Mouse (Mus musculus) neural tube, embryonic 14.5 days (tissue): ENCODE results near the gene Gm20671. TPM values are rescaled to one million over a fixed set of nuclear protein-coding genes. Genes with fewer than 3 reads are reported as not detected.
A peak's percentile ranks its signal among the peaks of the same experiment; 100 is the strongest.
"Not testable (repeated sequence)": the region's sequence is repeated elsewhere in the genome, so short reads cannot be mapped to it uniquely, and the experiment has no call there.

Experiments used
- ATAC-seq: fragments of 200-750 bp; cut with Nextera tagmentation; 2 replicates; pipeline ENCODE4 v1.8.0; 2017; ENCODE audit warnings: low read depth, mild to moderate bottlenecking, moderate TSS enrichment, moderate library complexity
- H3K27ac ChIP-seq: fragments of 300-500 bp; sonication (generic); 2 replicates; pipeline ENCODE4 v1.5.1; 2014; ENCODE audit warnings: low read depth, mild to moderate bottlenecking, control low read depth, low read length, moderate library complexity, mixed read lengths
- H3K27me3 ChIP-seq: fragments of 300-500 bp; sonication (generic); 2 replicates; pipeline ENCODE4 v1.6.1; 2014; ENCODE audit warnings: low read length; ENCODE audit not compliant: control insufficient read depth, insufficient read depth
- H3K36me3 ChIP-seq: fragments of 300-500 bp; sonication (generic); 2 replicates; pipeline ENCODE4 v1.6.1; 2014; ENCODE audit warnings: low read length, mixed read lengths; ENCODE audit not compliant: control insufficient read depth, insufficient read depth
- H3K4me1 ChIP-seq: fragments of 300-500 bp; sonication (generic); 2 replicates; pipeline ENCODE4 v1.6.1; 2014; ENCODE audit warnings: low read length; ENCODE audit not compliant: control insufficient read depth, insufficient read depth
- H3K4me2 ChIP-seq: fragments of 300-500 bp; sonication (generic); 2 replicates; pipeline ENCODE4 v1.6.1; 2014; ENCODE audit warnings: mild to moderate bottlenecking, low read depth, low read length, control low read depth
- H3K4me3 ChIP-seq: fragments of 300-500 bp; sonication (generic); 2 replicates; pipeline ENCODE4 v1.5.1; 2014; ENCODE audit warnings: low read depth, low read length, control low read depth, mixed read lengths
- H3K9ac ChIP-seq: fragments of 300-500 bp; sonication (generic); replicated peaks from 2 replicates; pipeline ENCODE4 v1.6.1; 2014; ENCODE audit warnings: low read depth, mild to moderate bottlenecking, control low read depth, low read length, mixed read lengths
- H3K9me3 ChIP-seq: fragments of 300-500 bp; sonication (generic); 2 replicates; pipeline ENCODE4 v1.6.1; 2016; ENCODE audit warnings: low read length; ENCODE audit not compliant: control insufficient read depth
- whole genome bisulfite sequencing: fragments of 180-500 bp; shearing (Covaris S2); extraction: QIAGEN DNeasy Blood & Tissue Kit; methylation state at CpG from one replicate; pipeline ENCODE4 v1.1.7; 2014; 5-methylcytosine and 5-hydroxymethylcytosine counted together
- polyA plus RNA-seq: library from polyadenylated mRNA; unstranded; fragments of >200 nt; fragmentation: Nextera tagmentation; extraction: Ambion mirVana; gene quantifications from 2 replicates; pipeline ENCODE4 v1.2.1, GENCODE M21; 2014

The Gm20671 gene
- polyA plus RNA-seq, 1 experiment from 2014 or later = not detected

DNA sequence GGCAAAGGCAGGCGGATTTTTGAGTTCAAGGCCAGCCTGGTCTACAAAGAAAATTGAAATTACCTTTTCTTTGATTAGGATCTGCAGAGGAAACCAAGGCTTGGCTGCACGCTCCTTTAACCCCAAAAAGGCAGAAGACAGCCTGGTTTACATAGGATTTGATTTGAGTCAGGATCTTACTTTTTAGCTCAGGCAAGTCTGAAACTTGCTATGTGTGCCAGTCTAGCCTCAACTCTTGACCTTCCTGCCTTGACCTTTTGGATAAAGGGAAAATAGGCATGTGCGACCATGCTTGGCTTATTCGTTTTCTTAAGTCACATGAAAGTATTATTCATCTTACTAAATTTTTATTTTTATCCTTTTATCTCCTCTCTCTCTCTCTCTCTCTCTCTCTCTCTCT, 27.9 kb upstream of the Gm20671 start:
- H3K9me3 ChIP-seq = no peaks in the 10 kb centered on the region
- no peak overlapping the region for H3K9ac ChIP-seq
- no peak for ATAC-seq
- no peak overlapping the region; the same call in 1 of the 2 replicates for H3K27ac ChIP-seq
- no peaks in the 10 kb centered on the region for H3K27me3 ChIP-seq
- 95% methylated on average over 4 of the region's 4 CpGs for WGBS
- peaks cover 19% of the 10 kb centered on the region for H3K4me1 ChIP-seq
- no peak overlapping the region for H3K4me3 ChIP-seq
- H3K4me2 ChIP-seq = no peak overlapping the region
- no peaks in the 10 kb centered on the region for H3K36me3 ChIP-seq

DNA sequence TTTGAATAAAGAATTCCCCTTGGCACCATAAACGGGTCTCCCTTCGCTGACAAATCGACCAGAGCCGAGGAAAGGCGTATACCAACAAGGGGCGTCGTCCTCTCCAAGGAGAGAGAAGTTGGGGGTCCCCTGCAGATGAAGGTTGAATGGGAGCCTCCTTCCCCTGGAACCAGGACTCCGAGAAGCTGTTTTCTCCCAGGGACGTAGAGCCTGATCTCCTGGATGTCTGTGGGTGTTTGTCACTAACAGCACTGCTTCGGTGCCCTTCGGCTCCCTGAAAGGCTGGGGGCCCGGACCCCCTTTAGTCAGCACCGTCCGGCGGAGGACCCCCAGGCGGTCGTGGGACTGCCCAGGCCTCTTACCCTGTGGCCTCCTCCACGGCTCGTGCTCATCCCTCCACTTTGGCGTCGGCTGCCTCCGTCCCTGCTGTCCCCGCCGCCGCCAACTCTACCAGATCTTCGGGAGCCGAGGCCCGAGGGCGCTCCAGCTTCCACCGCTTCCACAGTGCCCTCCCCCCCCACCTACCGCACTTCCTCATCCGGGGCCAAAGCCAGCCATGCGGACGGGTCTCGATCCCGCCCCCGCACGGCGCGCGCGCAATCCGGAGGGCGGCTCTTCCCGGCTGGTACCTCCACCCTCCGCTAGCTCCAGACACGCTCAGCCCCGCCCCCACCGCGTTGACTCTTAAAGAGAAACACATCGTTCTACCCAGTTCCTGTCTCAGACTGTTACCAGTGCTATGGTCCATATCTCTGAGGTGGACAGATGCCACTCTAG, 27.0 kb upstream of the Gm20671 start, which contains the start of gene Prr14l:
TSS of gene Prr14l (minus strand) at position 526 of the 777 bp plus-strand sequence.
- no peaks in the 10 kb centered on the region for H3K36me3 ChIP-seq
- under 1% methylated on average over 50 of the region's 51 CpGs for WGBS
- peak within 1 kb of the TSS; percentile 83 for H3K4me2 ChIP-seq
- H3K9ac ChIP-seq = peak within 1 kb of the TSS; percentile 95
- peak within 1 kb of the TSS; percentile 80 for H3K27ac ChIP-seq
- peak within 1 kb of the TSS; percentile 88 for H3K4me3 ChIP-seq
- peak; percentile 97 for ATAC-seq
- H3K4me1 ChIP-seq = peaks cover 19% of the 10 kb centered on the region
- no peaks in the 10 kb centered on the region for H3K27me3 ChIP-seq
- no peaks in the 10 kb centered on the region for H3K9me3 ChIP-seq

DNA sequence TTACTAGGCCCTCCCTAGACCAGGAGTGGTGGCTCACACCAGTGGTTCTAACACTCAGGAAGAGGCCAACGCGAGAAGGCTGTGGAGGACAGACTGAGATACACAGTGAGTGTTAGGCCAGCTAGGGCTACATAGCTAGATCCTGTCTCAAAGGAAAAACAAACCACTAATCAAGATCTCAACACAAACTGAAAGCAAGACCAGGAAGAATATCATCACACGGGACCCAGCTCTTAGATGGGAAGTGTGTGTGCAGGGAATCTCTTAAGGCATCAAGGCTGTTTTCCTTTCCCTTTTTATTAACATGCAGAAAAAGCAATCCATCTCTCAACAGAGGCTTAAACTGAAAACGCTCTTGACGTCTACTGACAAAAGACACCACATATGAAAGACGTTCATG, 25.1 kb upstream of the Gm20671 start:
- Histone ChIP-seq H3K9me3 (no peaks in the 10 kb centered on the region), H3K27ac (no peak overlapping the region), H3K27me3 (no peaks in the 10 kb centered on the region), H3K4me2 (peak overlapping the region; percentile 83; the same call in 1 of the 2 replicates), H3K36me3 (no peaks in the 10 kb centered on the region), H3K4me1 (peaks cover 19% of the 10 kb centered on the region), H3K9ac (no peak overlapping the region), H3K4me3 (no peak overlapping the region)
- WGBS = 70% methylated on average over 6 of the region's 6 CpGs
- no peak for ATAC-seq

DNA sequence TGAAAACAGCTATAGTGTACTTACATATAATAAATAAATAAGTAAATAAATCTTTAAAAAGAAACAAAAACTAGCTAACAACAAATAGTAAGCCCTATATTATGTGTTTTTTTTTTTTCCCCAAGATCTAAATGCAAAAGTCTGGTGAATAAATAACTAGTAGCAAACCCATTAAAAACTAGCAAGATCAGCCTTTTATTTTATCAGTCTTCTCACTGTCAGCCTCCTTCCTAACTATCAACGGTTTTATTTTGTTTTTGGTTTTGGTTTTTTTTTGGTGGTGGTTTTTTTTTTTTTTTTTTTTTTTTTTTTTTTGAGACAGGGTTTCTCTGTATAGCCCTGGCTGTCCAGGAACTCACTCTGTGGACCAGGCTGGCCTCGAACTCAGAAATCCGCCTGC, 22.7 kb upstream of the Gm20671 start:
- H3K4me1 ChIP-seq = peaks cover 19% of the 10 kb centered on the region
- WGBS = 100% methylated on average over 3 of the region's 3 CpGs
- not testable (repeated sequence) for H3K9ac ChIP-seq, H3K4me2 ChIP-seq, H3K36me3 ChIP-seq, H3K27me3 ChIP-seq, ATAC-seq, H3K9me3 ChIP-seq, H3K27ac ChIP-seq, H3K4me3 ChIP-seq

DNA sequence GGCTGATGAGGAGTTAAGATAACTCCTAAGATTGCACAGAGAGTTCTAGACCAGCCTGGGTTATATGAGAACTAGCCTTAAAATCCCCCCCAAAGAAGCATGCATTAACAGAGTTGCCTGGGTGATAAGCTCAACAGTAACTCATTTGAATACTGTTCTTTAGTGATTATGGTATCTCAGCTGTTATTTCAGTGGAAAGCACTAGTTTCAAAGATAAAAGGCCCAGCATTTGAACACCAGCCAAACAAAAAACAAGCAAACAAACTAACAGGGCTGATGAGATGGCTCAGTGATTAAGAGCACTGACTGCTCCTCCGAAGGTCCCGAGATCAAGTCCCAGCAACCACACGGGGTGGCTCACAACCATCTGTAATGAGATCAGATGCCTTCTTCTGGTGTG, 22.3 kb upstream of the Gm20671 start:
- Histone ChIP-seq H3K4me2 (no peak overlapping the region), H3K27me3 (no peaks in the 10 kb centered on the region), H3K36me3 (0 out of 2 replicates have a peak, but pooled peaks cover 2% of the 10 kb centered on the region), H3K27ac (no peak overlapping the region), H3K4me1 (peaks cover 19% of the 10 kb centered on the region), H3K4me3 (no peak overlapping the region), H3K9ac (no peak overlapping the region), H3K9me3 (no peaks in the 10 kb centered on the region)
- 95% methylated on average over 3 of the region's 3 CpGs for WGBS
- no peak for ATAC-seq

DNA sequence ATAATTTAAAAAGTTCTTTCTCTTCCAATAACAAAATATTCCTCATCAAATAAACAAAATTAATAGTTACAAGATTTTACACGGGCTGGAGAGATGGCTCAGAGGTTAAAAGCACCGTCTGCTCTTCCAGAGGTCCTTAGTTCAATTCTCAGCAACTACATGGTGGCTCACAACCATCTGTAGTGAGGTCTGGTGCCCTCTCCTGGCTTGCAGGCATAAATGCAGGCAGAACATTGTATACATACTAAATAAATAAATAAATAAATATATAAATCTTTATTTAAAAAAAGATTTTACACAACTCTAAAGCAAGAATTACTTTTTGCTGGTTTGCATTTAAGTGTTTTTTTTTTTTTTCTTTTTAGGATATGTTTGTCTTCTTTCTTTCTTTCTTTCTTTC, 13.1 kb upstream of the Gm20671 start:
- no peaks in the 10 kb centered on the region for H3K27me3 ChIP-seq
- H3K27ac ChIP-seq = no peak overlapping the region
- H3K36me3 ChIP-seq = peaks cover 42% of the 10 kb centered on the region
- H3K4me2 ChIP-seq = no peak overlapping the region
- H3K9me3 ChIP-seq = no peaks in the 10 kb centered on the region
- no peak overlapping the region for H3K4me3 ChIP-seq
- WGBS = 89% methylated on average over 2 of the region's 2 CpGs
- no peak overlapping the region for H3K9ac ChIP-seq
- ATAC-seq = no peak
- H3K4me1 ChIP-seq = no peaks in the 10 kb centered on the region

DNA sequence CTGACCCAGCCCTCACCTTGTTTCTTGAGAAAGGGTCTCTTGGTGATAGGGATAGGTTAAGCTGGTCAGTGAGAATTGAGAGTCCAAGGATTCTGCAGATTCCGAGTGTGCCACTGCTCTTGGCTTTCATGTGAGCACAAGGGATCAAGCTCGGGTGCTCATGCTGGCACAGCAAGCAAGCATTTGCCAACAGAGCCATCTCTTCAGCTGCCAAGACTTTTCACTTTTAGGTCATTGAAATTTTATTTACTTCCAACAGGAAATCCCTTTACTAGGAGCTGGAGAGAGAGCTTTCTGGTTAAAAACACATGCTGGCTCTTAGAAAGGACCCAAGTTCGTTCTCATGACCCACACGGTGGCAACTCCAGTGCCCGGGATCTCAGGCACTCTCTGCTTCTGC, 10.1 kb upstream of the Gm20671 start:
- H3K9me3 ChIP-seq = no peaks in the 10 kb centered on the region
- no peak for ATAC-seq
- H3K9ac ChIP-seq = no peak overlapping the region
- 89% methylated on average over 5 of the region's 5 CpGs for WGBS
- no peaks in the 10 kb centered on the region for H3K27me3 ChIP-seq
- H3K27ac ChIP-seq = no peak overlapping the region
- H3K36me3 ChIP-seq = peaks cover 48% of the 10 kb centered on the region
- H3K4me2 ChIP-seq = no peak overlapping the region
- no peak overlapping the region for H3K4me3 ChIP-seq
- H3K4me1 ChIP-seq = no peaks in the 10 kb centered on the region

DNA sequence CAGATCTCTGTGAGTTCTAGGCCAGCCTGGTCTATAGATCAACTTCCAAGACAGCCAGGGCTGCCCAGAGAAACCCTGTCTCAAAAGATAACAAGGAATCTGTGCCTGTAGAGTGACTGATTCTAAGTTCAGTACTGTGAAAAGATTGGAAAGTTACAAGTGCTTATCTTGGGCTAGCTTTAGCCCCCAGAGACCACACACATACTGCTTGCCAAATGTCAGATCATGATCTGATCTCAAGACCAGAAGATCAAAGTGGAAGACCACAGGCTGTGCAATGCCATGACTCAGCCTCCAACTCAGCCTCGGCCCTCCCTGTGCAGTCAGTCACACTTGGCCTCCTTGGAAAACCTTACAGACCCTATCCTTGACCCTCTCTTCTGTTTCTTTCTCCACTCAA, 7.6 kb upstream of the Gm20671 start:
- H3K9ac ChIP-seq = no peak overlapping the region
- no peak overlapping the region for H3K4me3 ChIP-seq
- H3K9me3 ChIP-seq = no peaks in the 10 kb centered on the region
- 94% methylated on average over 1 of the region's 1 CpGs for WGBS
- H3K4me2 ChIP-seq = no peak overlapping the region
- no peaks in the 10 kb centered on the region for H3K4me1 ChIP-seq
- ATAC-seq = no peak
- H3K36me3 ChIP-seq = peaks cover 47% of the 10 kb centered on the region
- H3K27me3 ChIP-seq = no peaks in the 10 kb centered on the region
- no peak overlapping the region for H3K27ac ChIP-seq

DNA sequence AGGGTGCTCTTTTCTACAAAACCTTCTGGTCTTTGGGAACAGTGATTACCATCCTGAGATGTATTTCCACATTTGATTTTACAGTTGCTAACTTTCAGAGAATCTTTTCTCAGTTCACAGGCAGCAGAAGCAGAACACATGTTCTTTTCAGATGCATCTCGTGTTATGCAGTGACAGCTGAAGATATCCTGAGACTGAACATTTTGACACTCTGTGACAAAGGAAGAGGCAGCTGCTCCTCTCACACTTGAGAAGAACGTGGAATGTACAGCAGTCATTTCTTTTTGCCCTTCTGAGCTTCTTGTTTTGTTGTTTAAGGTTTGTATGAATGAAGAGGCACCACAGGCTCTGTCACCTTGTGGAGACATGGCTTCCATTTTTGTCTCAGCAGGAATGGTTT, 3.1 kb upstream of the Gm20671 start:
- 96% methylated on average over 2 of the region's 2 CpGs for WGBS
- H3K27me3 ChIP-seq = no peaks in the 10 kb centered on the region
- no peaks in the 10 kb centered on the region for H3K4me1 ChIP-seq
- no peaks in the 10 kb centered on the region for H3K9me3 ChIP-seq
- peaks cover 41% of the 10 kb centered on the region for H3K36me3 ChIP-seq
- no peak overlapping the region for H3K27ac ChIP-seq
- H3K4me2 ChIP-seq = no peak overlapping the region
- H3K4me3 ChIP-seq = no peak overlapping the region
- no peak for ATAC-seq
- H3K9ac ChIP-seq = no peak overlapping the region
